Mouse (Mus musculus) G1E (cell line): Measurements from ENCODE around the gene Hcfc1r1.

Experiments
- CTCF ChIP-seq: IDR thresholded peaks from 2 replicates; pipeline ENCODE4 v1.5.1; 2012; ENCODE audit warnings: low read depth, low read length, inconsistent platforms, mixed read lengths
- GATA1 ChIP-seq: IDR thresholded peaks from 2 replicates; pipeline ENCODE4 v1.6.1; 2012; ENCODE audit warnings: borderline replicate concordance, low read length, inconsistent platforms, mixed read lengths
- POLR2AphosphoS5 ChIP-seq: IDR thresholded peaks from 2 replicates; pipeline ENCODE4 v1.6.1; 2012; ENCODE audit warnings: low read depth, low read length, inconsistent platforms; ENCODE audit not compliant: insufficient replicate concordance
- TAL1 ChIP-seq: conservative IDR thresholded peaks from 2 replicates; pipeline ENCODE4 v1.6.1; 2012; ENCODE audit warnings: low read depth, low read length, inconsistent platforms, mixed read lengths

DNA sequence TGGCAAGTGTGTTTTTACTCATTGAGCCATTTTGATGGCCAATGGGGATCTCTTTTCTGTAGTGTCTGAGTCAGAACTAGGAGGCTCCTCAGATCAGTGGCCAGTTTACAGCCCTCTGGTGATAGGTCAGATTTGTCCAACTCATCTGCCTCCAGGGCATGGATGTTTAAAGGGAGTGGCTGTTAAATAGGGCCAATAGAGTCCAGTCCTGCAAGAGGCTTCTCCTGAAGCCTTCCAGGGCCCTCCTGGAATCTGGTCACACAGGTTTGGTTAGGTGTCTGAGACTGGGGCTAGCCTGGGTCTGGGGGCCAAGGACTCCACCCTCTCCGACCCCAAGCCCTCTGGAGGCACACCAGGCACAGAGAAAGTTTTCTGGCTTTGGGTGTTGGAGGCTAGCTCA, 21.1 kb downstream of the Hcfc1r1 start:
- TF ChIP-seq CTCF (no peak), POLR2AphosphoS5 (no peak), TAL1 (no peak; the same call in 1 of the 2 replicates), GATA1 (no peak)
